ENCODE assay signal across 15 mouse cellular contexts in the genomic region with DNA sequence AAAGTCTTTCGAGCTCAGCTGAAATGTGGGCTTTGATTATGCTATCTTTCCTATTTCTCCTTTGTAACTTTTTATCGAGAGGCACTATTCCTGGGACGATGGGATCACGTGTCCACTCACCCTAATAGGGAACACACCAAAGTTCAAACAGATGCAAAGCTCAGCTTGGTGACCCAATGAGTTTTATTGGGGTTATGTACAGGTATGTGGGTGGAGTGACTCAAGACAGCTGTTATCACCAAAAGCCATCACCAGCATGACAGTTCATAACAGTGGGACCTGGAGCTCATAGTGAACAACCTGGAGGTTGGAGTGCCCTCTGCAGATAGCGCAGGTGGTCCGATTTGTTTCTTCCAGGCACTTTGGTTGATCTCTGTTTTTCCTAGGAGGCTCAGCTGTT. TPM values are rescaled to one million over a fixed set of nuclear protein-coding genes. Genes with fewer than 3 reads are reported as not detected.
"Had no signal": no experiment of that assay in that cellular context is flagged by ENCODE, and none has a peak within 500 bp of the region (broad histone marks: within the 10 kb centered on the region; RNA-seq: fewer than 3 reads in every experiment).

No protein-coding gene starts in this region.

- H3K4me2 ChIP-seq: limb, embryonic 13.5 days; midbrain, embryonic 11.5 days; midbrain, embryonic 15.5 days had no signal

- H3K9me3 ChIP-seq: limb, embryonic 13.5 days; midbrain, embryonic 15.5 days had no signal

- H3K27ac ChIP-seq: kidney, postnatal 0 days; limb, embryonic 13.5 days; midbrain, embryonic 15.5 days had no signal

- DNase-seq: kidney, adult 9 months; kidney, postnatal 36 days; left cerebral cortex, postnatal 4 days; lung, adult 18-20 months; lung, postnatal 4 days; right cerebral cortex, postnatal 14 days; thymus, postnatal 36 days had no signal

- ATAC-seq: hindbrain, embryonic 16.5 days; midbrain, embryonic 15.5 days had no signal

- H3K9ac ChIP-seq: limb, embryonic 13.5 days; midbrain, embryonic 15.5 days had no signal

- H3K36me3 ChIP-seq: limb, embryonic 13.5 days; midbrain, embryonic 15.5 days had no signal

- H3K4me3 ChIP-seq: limb, embryonic 13.5 days; megakaryocyte, embryonic 14.5 days; midbrain, embryonic 15.5 days had no signal

RNA-seq across cellular contexts. Expression of gene Tnfaip2, which starts 3.4 kb away (rescaled TPM):
- polyA plus RNA-seq: neural tube, embryonic 14.5 days had no signal

RNA-seq across cellular contexts. Expression of gene Exoc3l4, which starts 22.0 kb away (rescaled TPM):
- total RNA-seq: monocyte, adult 5-6 weeks had no signal

RNA-seq across cellular contexts. Expression of gene Lbhd2, which starts 32.2 kb away (rescaled TPM):
- total RNA-seq: monocyte, adult 5-6 weeks had no signal
- polyA plus RNA-seq: midbrain, embryonic 11.5 days had no signal

RNA-seq across cellular contexts. Expression of gene Gm266, which starts 46.8 kb away (rescaled TPM):
- total RNA-seq: monocyte, adult 5-6 weeks had no signal
